Mouse (Mus musculus) embryo, embryonic 10.5 days (tissue): Measurements from ENCODE around the gene Bcar3.

ENCODE experiments used
- DNase-seq: peaks from one replicate; pipeline ENCODE4 v3.0.0-alpha.2; 2015; ENCODE audit warnings: low spot score

The Bcar3 gene

GRCm38 (mm10) chr3:122458743-122459142, 164.8 kb downstream of the Bcar3 start:
- DNase-seq, result no peak

DNA sequence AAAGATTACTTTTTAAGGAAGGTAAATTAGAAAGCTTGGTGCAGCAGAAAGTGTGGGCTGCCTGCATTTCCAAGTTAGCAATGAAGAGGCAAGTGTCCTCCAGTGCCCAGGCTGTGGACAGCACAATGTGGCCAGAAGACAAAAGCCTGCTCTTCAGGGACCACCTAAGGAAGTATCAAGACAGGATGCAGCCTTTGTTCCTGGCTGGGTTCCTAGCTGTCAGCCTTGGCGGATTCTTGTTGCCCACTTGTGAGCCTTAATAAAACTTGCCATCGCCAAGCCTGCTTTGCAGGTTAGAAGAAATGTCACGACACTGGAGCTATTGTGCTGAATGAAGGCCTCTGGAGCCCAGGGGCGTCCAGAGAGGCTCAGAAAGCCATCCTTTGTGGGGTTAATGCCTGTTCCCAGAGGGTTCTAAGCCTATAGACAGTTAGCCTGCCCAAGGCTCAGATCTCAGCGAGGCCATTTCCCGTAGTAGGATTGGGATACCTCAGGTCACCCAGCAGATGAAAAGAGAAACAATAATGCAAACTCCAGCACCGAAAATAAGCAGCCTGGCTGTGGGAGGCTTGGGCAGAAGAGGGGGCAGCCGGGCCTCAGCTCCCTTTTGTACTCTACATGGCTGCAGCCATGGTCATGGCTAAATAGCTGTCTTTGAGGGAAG, 167.0 kb downstream of the Bcar3 start:
- peak; percentile 67 for DNase-seq

GRCm38 (mm10) chr3:122461512-122461881, 167.6 kb downstream of the Bcar3 start:
- DNase-seq, result no peak

GRCm38 (mm10) chr3:122461932-122462871, 168.3 kb downstream of the Bcar3 start:
- DNase-seq, result peak; percentile 62

DNA sequence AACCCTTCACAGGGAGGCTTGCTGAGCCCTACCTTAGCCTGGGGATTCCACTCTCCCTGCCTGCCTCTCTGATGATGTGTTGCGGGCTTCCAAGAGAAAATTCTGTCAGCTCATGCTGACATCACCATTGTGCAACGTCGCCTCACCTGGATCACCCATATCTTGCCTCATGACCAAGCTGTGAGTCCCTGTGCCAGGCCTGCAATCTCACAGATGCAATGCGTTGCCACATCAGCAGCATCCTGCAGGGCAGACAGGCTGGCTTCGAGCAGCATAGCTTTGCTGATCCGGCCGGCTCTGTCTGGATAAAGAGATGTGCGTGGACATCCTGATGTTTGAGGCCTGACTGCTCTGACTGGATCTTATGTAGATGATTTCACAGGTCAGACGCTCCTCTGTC, 169.2 kb downstream of the Bcar3 start:
- DNase-seq, result no peak

- DNase-seq, result peak; percentile 88
Measured at GRCm38 (mm10) chr3:122466100-122466730, 172.3 kb downstream of the Bcar3 start.

GRCm38 (mm10) chr3:122467977-122468376, 174.0 kb downstream of the Bcar3 start:
- DNase-seq, result peak; percentile 61

GRCm38 (mm10) chr3:122470326-122471016, 176.5 kb downstream of the Bcar3 start:
- DNase-seq, result no peak

- peak; percentile 29 for DNase-seq
Measured at GRCm38 (mm10) chr3:122471017-122471721, 177.2 kb downstream of the Bcar3 start.

DNA sequence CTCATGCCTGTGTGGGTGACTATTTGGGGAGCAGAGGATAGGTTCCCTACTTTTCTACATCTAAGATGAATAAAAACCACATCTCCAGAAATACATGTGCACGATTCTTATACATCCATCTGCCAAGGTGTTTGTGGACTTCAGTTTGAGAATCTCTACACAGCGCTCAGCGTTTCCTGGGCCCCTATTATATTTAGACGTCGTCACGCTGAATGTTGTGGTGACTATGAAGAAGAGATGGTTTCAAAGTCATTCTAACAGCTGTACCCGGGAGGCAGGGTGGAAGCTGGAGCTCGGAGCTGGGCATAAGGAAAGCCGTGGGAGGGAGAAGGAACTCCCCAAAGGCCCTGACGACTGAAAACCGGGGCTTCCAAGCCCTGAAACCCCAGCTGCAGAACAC, 178.5 kb downstream of the Bcar3 start:
- no peak for DNase-seq

DNA sequence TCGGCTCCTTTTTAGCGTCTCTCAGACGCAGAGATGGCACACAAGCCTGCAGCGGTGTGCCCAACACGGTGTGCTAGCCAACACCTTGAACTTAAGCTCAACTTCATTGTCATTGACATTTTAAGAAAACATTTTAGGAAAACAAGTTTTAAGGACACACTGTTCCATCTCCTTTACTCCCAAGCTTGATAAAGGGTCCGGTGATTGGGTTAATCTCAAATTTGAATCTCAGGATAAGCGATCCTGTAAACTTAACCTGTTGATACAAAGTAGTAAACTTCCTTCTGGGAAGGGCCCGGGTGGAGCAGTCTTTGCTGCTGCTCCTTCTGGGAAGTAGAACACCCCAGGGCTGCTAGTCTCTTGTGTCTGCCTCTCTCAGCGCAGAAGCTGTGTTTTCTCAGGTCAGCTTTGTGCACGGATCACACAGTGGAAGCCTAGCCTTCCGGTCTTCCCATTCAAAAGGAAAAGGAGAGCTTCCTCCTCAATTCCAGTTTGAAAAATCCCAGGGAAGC, 179.6 kb downstream of the Bcar3 start:
- no peak for DNase-seq

DNA sequence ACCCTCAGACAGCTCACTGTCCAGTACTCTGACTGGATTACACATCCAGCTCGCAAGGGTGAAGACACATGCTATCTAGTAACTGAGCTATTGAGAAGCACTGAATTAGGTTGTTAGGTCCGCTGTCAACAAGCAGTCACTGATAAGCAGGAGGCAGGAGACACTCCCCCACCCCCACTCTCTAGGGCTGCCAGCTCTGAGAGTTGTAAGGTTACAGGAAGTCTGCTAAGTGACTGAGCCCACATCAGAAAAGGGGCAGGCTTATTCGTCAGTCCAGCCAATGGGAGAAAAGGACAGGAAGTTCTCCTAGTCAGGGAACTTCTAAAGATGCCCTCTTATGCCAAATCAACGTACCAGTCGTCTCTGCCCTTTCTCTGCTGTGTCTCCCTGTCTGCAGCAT, 180.1 kb downstream of the Bcar3 start:
- DNase-seq, result peak; percentile 56

GRCm38 (mm10) chr3:122474796-122475195, 180.9 kb downstream of the Bcar3 start:
- DNase-seq, result no peak

DNA sequence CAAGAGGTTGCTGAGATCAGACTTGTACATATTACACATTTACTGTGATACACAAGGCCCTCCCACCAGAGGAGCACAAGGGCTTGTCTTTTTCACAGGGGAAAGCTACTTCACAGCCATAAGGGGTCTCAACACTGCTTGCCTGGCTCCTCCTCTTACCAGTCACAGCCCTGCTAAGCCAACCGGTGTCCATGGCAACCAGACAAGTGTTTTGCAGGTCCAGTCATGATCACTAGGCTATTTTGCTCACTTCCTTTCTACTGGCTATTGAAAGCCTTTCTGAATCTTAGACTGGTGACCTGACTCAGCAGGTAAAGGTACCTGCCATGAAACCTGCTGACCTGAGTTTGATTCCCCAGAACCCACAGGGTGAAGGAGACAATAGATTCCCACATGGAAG, 181.8 kb downstream of the Bcar3 start:
- peak; percentile 81 for DNase-seq

DNA sequence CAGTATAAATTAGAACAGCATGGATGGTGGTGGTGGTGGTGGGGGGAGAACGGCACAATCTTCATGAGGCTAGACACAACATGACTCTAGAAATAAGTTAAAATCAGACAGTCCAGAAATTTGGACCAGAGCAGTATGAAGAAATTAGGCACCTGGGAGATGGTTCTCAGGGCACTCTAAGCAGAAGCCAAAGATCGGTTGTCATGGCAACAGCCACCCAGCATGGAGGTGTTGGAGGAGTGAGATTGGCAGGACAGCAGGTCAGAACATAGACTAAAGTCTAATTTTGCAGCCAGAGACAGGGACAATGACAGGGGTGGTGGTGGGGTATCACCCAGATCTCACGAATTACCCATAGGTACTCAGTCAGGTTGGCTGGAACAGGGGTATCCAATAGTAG, 182.7 kb downstream of the Bcar3 start:
- DNase-seq, result peak; percentile 47

DNA sequence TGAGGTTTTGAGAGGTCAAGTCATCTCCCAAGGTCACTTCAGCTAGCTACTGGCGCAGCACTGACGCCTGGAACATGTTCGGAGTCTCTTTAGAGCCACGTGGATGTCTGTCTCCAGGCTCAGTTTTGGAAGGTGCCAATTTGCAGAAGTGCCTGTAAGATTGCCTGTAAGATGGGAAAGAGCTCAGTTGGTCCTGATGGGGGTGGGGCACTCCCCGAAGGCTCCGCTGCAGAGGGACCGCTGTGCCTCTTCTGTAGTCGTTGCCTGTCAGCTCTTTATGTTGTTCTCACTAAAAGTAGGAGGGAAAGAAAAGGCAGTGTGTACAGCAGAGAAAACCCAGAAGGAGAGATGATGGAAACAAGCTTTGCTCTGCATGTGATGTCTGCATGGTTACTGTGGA, 183.6 kb downstream of the Bcar3 start:
- no peak for DNase-seq

- no peak for DNase-seq
Measured at GRCm38 (mm10) chr3:122478735-122479134, 184.8 kb downstream of the Bcar3 start.

GRCm38 (mm10) chr3:122480065-122480675, 186.2 kb downstream of the Bcar3 start:
- DNase-seq, result no peak

DNA sequence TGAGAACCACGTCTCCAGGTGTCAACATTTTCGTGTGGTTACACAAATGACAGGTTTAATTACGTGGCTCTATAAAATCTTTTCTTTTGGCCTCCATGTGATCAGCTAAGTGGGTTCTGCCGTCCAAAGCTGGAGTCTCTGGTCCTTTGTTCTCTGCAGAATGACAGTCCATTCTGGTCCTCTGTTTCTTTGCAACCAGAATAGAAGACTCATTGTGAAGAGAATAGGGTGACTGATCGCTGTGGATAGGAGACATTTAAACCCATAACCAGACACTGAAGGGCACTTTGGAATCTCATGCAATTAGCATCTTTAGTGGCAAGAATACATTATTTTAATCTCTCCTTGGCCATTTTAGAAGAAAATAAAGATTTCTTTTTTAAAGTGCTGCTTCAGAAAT, 187.1 kb downstream of the Bcar3 start:
- DNase-seq, result peak; percentile 30

DNA sequence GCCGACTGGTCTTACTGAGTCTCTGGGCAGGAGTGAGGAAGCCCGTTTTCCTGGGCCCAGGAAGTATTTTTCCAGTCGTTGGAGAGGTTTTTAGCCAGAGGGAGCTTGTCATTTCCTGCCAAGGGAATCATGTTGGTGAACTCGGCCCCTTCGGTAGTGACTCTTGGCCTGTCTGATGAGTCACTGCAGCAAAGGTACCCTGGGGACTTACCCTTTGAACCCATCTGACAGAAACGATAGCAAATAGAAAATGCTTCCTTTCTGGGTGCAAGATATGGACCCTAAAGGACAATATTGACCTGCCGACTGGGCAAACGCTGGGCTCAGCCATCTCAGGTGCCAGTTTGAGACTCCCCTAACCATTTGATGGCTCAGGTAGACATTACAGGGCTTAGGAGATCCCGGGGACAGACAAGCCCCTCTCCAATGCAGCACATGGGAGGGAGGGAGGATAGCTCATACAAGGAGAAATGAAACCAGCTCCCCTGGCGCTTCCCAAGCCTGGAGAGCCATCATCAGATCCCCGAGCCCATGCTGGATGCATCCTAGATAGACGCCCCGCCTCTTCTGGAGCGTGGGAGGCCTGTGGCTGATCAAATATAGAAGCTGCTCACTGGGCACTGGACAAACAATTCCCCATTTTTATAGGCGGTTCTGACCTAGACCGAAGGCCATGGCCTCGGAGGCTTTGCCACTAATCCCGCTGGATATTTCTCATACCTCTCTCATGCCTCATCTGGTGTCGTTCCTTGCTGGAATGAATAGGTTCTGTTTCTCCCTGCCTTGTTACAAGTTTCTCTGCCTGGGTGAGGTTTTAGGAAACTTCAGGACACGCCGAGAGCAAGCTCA, 188.2 kb downstream of the Bcar3 start:
- DNase-seq, result peak; percentile 22
